Mouse (Mus musculus) heart, adult 2 months (tissue): Measurements from ENCODE around the gene Diras1.

Experiments
- CTCF ChIP-seq: fragments of 200-600 bp; IDR thresholded peaks from 2 replicates; pipeline ENCODE4 v1.8.1; 2022; ENCODE audit warnings: antibody characterized with exemption, mild to moderate bottlenecking, moderate library complexity
- EP300 ChIP-seq: fragments of 200-500 bp; IDR thresholded peaks from 2 replicates; pipeline ENCODE4 v1.6.1; 2011; ENCODE audit warnings: low read depth, low read length, control low read depth; ENCODE audit not compliant: insufficient read depth

DNA sequence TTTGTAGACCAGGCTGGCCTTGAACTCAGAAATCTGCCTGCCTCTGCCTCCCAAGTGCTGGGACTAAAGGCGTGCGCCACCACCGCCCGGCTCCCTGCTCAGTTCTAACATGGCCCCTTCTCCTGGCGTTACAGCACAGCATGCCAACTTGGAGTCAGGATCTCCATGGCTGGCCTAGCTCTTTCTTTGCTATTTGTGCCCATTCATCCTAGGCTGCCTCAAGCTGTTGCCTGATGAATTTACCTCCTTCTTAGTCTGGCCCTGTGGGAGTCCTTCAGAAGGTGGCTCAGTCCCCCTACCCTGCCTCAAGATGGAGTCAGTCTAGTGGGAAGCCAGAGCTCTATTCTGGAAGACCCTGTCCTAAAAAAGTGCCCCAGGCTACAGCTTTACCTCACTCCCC lies 1.4 kb upstream of the Diras1 start:
- TF ChIP-seq CTCF (no peak), EP300 (no peak)
